20 mouse cellular contexts compared by ENCODE assay signal in the genomic region with DNA sequence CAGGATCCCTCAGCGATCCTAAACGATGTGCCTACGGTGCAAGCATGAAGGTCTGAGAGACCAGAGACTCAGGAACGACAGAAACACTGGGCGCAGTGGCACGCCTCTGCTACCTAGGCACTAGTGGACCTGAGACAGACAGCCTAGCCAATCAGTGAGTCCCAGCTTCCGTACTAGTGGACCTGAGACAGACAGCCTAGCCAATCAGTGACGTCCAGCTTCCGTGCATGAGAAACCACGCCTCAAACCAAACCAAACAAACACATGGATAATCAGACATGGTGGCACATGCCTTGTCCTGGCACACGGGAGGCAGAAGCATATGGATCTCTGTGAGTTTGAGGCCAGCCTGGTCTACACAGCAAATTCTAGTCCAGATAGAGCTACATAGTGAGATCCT. TPM values are rescaled to one million over a fixed set of nuclear protein-coding genes. Genes with fewer than 3 reads are reported as not detected.
DNase-seq lines count a peak whose midpoint lies in the region; ATAC-seq lines count a peak whose summit lies in the region.
"Had no signal": no experiment of that assay in that cellular context is flagged by ENCODE, and none has a peak within 500 bp of the region (broad histone marks: within the 10 kb centered on the region; RNA-seq: fewer than 3 reads in every experiment).

No protein-coding gene starts in this region.

- no peak for ATAC-seq in erythroblast, adult 5-6 weeks (replicated peaks; ENCODE audit: low FRiP score, poor library complexity, severe bottlenecking)
- ATAC-seq in megakaryocyte-erythroid progenitor cell, adult 5-6 weeks (replicated peaks; ENCODE audit: low FRiP score, low TSS enrichment, poor library complexity, severe bottlenecking), result peak; percentile 55; the same call in 1 of the 2 replicates
- ATAC-seq: lung, postnatal 0 days; midbrain, embryonic 15.5 days had no signal

- H3K4me3 ChIP-seq in erythroblast, embryonic 14.5 days (replicated peaks), result peak overlapping the region; percentile 43
- 0 out of 2 replicates have a peak overlapping the region, but pooled peaks have one; percentile 2 for H3K4me3 ChIP-seq in limb, embryonic 10.5 days
- H3K4me3 ChIP-seq: midbrain, embryonic 15.5 days; neural tube, embryonic 12.5 days had no signal

- no peaks in the 10 kb centered on the region for H3K36me3 ChIP-seq in erythroblast, embryonic 14.5 days (ENCODE audit: control insufficient read depth)
- no peaks in the 10 kb centered on the region for H3K36me3 ChIP-seq in limb, embryonic 10.5 days
- H3K36me3 ChIP-seq: G1E; midbrain, embryonic 15.5 days; neural tube, embryonic 12.5 days had no signal

- no peaks in the 10 kb centered on the region for H3K27me3 ChIP-seq in erythroblast, embryonic 14.5 days (ENCODE audit: control insufficient read depth)
- H3K27me3 ChIP-seq in limb, embryonic 10.5 days (ENCODE audit: low read depth, poor library complexity, severe bottlenecking), result no peaks in the 10 kb centered on the region
- H3K27me3 ChIP-seq: midbrain, embryonic 15.5 days; neural tube, embryonic 12.5 days had no signal

- H3K4me1 ChIP-seq in erythroblast, embryonic 14.5 days (ENCODE audit: control insufficient read depth), result peaks cover 14% of the 10 kb centered on the region
- peaks cover 5% of the 10 kb centered on the region; the same call in 1 of the 2 replicates for H3K4me1 ChIP-seq in limb, embryonic 10.5 days
- H3K4me1 ChIP-seq: midbrain, embryonic 15.5 days; neural tube, embryonic 12.5 days had no signal

- H3K9me3 ChIP-seq in erythroblast, embryonic 14.5 days (ENCODE audit: control insufficient read depth, low read length), result no peaks in the 10 kb centered on the region
- H3K9me3 ChIP-seq in limb, embryonic 10.5 days (replicated peaks), result no peaks in the 10 kb centered on the region
- H3K9me3 ChIP-seq: G1E; midbrain, embryonic 15.5 days; neural tube, embryonic 12.5 days had no signal

- no peak overlapping the region for H3K27ac ChIP-seq in limb, embryonic 10.5 days
- H3K27ac ChIP-seq: midbrain, embryonic 15.5 days; neural tube, embryonic 12.5 days had no signal

- DNase-seq in ZHBTc4 (ENCODE audit: low read depth, low spot score), result peak; percentile 58
- DNase-seq in limb, embryonic 10.5 days (ENCODE audit: low spot score), result no peak
- DNase-seq in right cerebral cortex, adult 2 months (ENCODE audit: low spot score in 2 of 2), result no peak
- DNase-seq in adrenal gland, adult 18-20 months (ENCODE audit: low spot score in 2 of 2), result no peak
- no peak for DNase-seq in cerebellum, postnatal 14 days
- DNase-seq: adrenal gland, postnatal 14 days; cerebellum, adult 11 months; embryo, embryonic 11 days; layer of hippocampus, adult 9-11 months; left cerebral cortex, postnatal 4 days; thymus, adult 2 months had no signal

- 50% methylated on average over 11 of the region's 11 CpGs for WGBS in limb, embryonic 10.5 days

RNA-seq across cellular contexts. Expression of gene Car6, which starts 12.9 kb away (rescaled TPM):
- polyA plus RNA-seq in erythroblast, embryonic 14.5 days (2012), result not detected in 2 replicates
- total RNA-seq in erythroblast, adult 5-6 weeks (2015; ENCODE audit: low replicate concordance), result not detected in 2 replicates
- total RNA-seq in erythroblast, adult 5-6 weeks (2017; ENCODE audit: low replicate concordance), result not detected in 2 replicates
- polyA plus RNA-seq in limb, embryonic 10.5 days (2016; fragmentation: Nextera tagmentation; extraction: Ambion mirVana), result not detected in 2 replicates
- not detected in 2 replicates for total RNA-seq in megakaryocyte-erythroid progenitor cell, adult 5-6 weeks (2014; fragmentation: Nextera tagmentation)
- not detected in 2 replicates for total RNA-seq in megakaryocyte-erythroid progenitor cell, adult 5-6 weeks (2017)
- total RNA-seq in adrenal gland, adult 18-20 months (2021), result 1 to 10 TPM; 1.4 to 2.5 TPM
- total RNA-seq: G1E; left cerebral cortex, postnatal 4 days had no signal
- polyA plus RNA-seq: G1E; hindbrain, embryonic 11.5 days; kidney, embryonic 14.5 days; midbrain, embryonic 15.5 days; neural tube, embryonic 12.5 days had no signal

RNA-seq across cellular contexts. Expression of gene Slc2a7, which starts 39.5 kb away (rescaled TPM):
- polyA plus RNA-seq in erythroblast, embryonic 14.5 days (2012), result not detected in 2 replicates
- total RNA-seq in erythroblast, adult 5-6 weeks (2015; ENCODE audit: low replicate concordance), result not detected in 2 replicates
- not detected in 2 replicates for total RNA-seq in erythroblast, adult 5-6 weeks (2017; ENCODE audit: low replicate concordance)
- polyA plus RNA-seq in limb, embryonic 10.5 days (2016; fragmentation: Nextera tagmentation; extraction: Ambion mirVana), result not detected in 2 replicates
- total RNA-seq in megakaryocyte-erythroid progenitor cell, adult 5-6 weeks (2014; fragmentation: Nextera tagmentation), result not detected in 2 replicates
- not detected in 2 replicates for total RNA-seq in megakaryocyte-erythroid progenitor cell, adult 5-6 weeks (2017)
- total RNA-seq in adrenal gland, adult 18-20 months (2021), result not detected
- total RNA-seq: adrenal gland, postnatal 14 days; left cerebral cortex, postnatal 4 days had no signal
- polyA plus RNA-seq: G1E; hindbrain, embryonic 11.5 days; kidney, embryonic 14.5 days; lung, postnatal 0 days; midbrain, embryonic 15.5 days; neural tube, embryonic 12.5 days had no signal

RNA-seq across cellular contexts. Expression of gene Eno1, which starts 48.3 kb away (rescaled TPM):
- polyA plus RNA-seq in erythroblast, embryonic 14.5 days (2012), result 25.2 and 47.2 TPM in 2 replicates
- total RNA-seq in erythroblast, adult 5-6 weeks (2015; ENCODE audit: low replicate concordance), result 111 and 119 TPM in 2 replicates
- total RNA-seq in erythroblast, adult 5-6 weeks (2017; ENCODE audit: low replicate concordance), result 73.2 and 74.7 TPM in 2 replicates
- 3,103 and 4,103 TPM in 2 replicates for polyA plus RNA-seq in limb, embryonic 10.5 days (2016; fragmentation: Nextera tagmentation; extraction: Ambion mirVana)
- 203 and 216 TPM in 2 replicates for total RNA-seq in megakaryocyte-erythroid progenitor cell, adult 5-6 weeks (2014; fragmentation: Nextera tagmentation)
- total RNA-seq in megakaryocyte-erythroid progenitor cell, adult 5-6 weeks (2017), result 136 and 155 TPM in 2 replicates
- 100 to 1,000 TPM; 471 to 935 TPM for total RNA-seq in adrenal gland, adult 18-20 months (2021)
